Mouse (Mus musculus) natural killer cell, adult 2 months (primary cell): ENCODE measurements around the gene Rfx3.
A peak's percentile ranks its signal among the peaks of the same experiment; 100 is the strongest.

Experiments
- DNase-seq, 2 experiments: peaks; one replicate each; pipeline ENCODE4 v3.0.0; 2022; ENCODE audit warnings: low spot score in 2 of 2

Gene Rfx3

GRCm38 (mm10) chr19:28010471-28011395 is at the start of gene Rfx3:
Gene Rfx3, minus strand, starts transcription at chr19:28011166.
- DNase-seq, result peak; percentile 24 to 37

- DNase-seq, result no peak
These were observed 41.1 kb upstream of the Rfx3 start for GRCm38 (mm10) chr19:28052058-28052457.

- DNase-seq, result no peak
These were observed 40.6 kb upstream of the Rfx3 start for GRCm38 (mm10) chr19:28051571-28051970.

DNA sequence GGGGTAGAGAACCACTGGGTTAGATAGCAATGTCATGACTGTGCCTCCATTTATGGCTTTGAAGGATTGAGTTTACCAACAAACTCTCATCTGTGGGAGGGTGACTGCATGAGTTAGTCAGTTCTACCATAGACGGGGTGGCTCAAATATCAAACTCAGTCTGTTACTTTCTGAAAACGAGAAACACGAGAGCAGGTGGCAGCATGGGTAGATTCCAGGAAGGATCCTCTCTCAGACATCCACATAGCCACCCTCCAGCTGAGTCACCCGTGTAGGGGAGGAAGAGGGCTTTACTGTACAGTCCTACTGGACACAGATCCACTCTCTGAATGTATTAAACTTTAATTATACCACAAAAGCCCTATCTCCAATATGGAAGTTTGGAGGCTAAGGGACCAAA is 38.3 kb upstream of the Rfx3 start:
- no peak for DNase-seq

DNA sequence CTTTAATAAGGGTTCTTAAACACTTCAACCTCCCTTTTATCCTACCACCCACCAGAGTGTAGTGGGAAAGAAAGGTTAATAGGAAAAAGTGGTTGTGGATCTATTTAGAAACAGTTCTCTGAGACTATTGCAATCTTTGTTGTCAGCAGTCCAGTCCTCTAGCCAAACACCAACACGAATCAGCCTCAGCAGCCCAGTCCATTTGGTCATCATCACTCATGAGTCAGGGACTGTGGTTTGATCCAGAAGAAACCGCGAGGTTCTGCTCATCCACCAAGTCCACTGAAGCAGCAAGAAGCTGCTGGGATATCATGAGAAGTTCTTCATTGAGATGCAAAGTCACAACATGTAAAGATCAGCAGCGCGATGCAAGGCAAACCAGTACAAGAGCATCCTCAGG is 35.8 kb upstream of the Rfx3 start:
- DNase-seq, result no peak

GRCm38 (mm10) chr19:28044950-28045349 is 34.0 kb upstream of the Rfx3 start:
- no peak for DNase-seq

DNA sequence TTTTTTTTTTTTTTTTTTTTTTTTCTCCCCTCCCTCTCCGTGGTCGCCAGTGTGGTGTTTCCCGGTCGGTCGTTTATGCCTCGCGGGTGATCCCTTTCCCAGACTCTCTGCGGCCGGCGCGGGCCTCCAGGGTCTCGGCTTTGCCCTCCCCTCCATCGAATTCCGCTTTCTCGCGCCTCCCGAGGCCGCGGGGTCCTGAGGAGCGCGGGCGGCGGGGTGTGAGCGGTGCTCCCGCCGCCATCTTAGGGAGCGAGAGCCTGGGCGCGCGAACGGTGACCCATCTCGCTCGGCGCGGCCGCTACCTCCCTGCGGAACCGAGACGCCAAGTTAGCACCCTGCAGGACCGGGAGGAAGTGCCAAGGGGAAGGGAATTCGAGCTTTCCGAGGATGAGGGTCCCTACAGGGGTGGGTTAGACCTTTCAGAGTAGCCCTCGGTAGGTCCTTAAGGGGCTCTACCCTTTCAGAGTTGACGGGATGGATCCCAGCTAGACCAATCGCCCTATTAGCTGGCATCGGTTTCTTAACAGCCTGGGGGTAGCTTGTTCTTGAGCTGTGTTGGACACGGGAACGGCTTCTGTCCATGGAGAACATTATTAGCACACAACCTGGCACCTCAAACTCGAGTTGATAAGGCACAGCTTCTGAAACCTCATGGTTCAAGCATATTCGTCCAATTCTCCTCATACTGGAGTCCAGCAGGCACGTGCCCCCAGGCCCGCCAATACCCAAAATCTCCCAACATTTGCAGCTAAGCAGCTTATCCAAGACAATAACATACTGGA is 943 bp upstream of the Rfx3 start:
- peak; percentile 76 to 78 for DNase-seq

GRCm38 (mm10) chr19:28011396-28011717 is 391 bp upstream of the Rfx3 start:
- DNase-seq, result peak; percentile 95 to 96

- peak; percentile 63 to 64 for DNase-seq
These were observed 1.2 kb downstream of the Rfx3 start for GRCm38 (mm10) chr19:28009587-28010281.

DNA sequence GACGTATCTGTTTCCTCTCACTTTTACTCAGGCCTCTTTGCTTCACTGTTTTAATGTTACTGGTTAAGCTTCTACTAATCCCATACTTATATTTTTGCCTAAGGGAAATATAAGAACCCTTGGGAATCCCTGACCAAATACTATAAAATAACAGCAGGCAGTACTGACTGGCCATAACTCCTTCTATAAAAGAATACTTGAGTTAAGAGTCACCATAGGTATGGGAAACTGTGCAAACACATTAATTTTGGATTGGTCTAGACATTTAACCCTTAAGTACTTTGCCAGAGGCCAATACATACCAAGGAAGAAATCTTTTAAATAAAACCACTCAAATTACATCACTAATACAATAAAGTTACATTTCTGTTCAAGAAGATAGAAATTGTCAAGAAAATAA is 6.8 kb downstream of the Rfx3 start:
- no peak for DNase-seq

- DNase-seq, result no peak
These were observed 7.5 kb downstream of the Rfx3 start for GRCm38 (mm10) chr19:28003474-28003873.

DNA sequence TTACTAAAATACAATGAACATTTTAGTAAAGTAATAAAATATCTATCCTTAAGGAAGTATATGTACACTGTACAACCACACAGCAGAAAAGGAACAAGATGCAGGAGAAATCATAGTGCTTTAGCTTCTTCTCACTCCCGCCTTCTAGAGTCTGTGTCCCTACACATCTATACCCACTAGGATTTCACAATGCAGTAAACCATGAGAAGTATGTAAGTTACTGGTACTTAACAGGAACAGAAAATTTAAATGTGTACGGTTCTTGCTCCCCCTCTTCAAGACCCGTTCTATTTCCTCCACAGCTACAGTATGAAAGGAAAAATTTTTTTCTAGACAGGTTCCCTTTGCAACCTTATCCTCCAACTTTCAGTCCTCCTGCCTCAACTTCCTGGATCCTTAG is 8.3 kb downstream of the Rfx3 start:
- DNase-seq, result no peak

DNA sequence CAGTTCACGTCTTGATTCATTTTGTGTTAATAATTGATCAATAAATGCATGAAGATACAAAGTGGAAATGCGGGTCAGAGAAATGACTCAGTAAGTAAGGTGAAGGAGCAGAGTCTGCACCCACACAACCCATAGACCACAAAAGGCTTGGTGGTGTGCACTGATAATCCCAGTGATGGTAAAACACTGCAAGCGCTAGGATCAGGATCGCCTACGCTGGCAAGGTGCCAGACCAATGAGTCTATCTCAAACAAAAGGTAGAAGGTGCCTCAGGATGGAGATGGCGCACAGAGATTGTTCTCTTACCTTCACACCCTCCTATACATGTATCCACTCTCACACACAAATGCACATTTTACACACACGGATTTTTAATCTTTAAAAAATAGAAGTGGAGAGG is 18.2 kb downstream of the Rfx3 start:
- DNase-seq, result no peak

GRCm38 (mm10) chr19:27988746-27989145 is 22.2 kb downstream of the Rfx3 start:
- DNase-seq, result no peak

GRCm38 (mm10) chr19:27967590-27967989 is 43.4 kb downstream of the Rfx3 start:
- peak; percentile 57 to 77 for DNase-seq

DNA sequence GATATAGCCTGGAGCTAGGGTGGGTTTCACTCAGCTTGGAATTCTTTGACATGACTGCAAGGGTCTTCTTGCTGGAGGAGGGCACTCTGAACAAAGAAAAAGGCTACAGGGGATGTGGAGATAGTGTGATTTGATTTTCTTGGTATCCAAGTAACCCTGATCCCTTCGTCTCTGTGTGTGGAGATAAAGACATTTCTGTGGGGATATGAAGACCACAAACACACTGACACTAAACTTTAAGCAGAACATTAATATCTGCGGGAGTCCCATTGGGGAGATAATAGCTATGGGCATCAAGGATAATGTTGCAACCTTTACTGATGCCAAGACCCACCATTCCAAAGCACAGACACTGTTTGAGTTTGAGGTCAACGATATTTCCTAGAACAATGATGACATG is 49.7 kb downstream of the Rfx3 start:
- no peak for DNase-seq

GRCm38 (mm10) chr19:27935453-27935852 is 75.5 kb downstream of the Rfx3 start:
- no peak for DNase-seq

GRCm38 (mm10) chr19:27931136-27931535 is 79.8 kb downstream of the Rfx3 start:
- DNase-seq, result no peak

- peak in 1 of 2 experiments; percentile 9 for DNase-seq
These were observed 84.6 kb downstream of the Rfx3 start for GRCm38 (mm10) chr19:27926378-27926777.

GRCm38 (mm10) chr19:27919040-27919439 is 91.9 kb downstream of the Rfx3 start:
- no peak for DNase-seq

GRCm38 (mm10) chr19:27916446-27916845 is 94.5 kb downstream of the Rfx3 start:
- no peak for DNase-seq

GRCm38 (mm10) chr19:27906976-27907375 is 104.0 kb downstream of the Rfx3 start:
- no peak for DNase-seq
